Mouse (Mus musculus) liver, embryonic 14.5 days (tissue): ENCODE data around the gene Klhl22. TPM values are rescaled to one million over a fixed set of nuclear protein-coding genes. Genes with fewer than 3 reads are reported as not detected.

ENCODE experiments used
- ATAC-seq: fragments of 200-750 bp; cut with Nextera tagmentation; 2 replicates; pipeline ENCODE4 v1.8.0; 2017; ENCODE audit warnings: moderate number of reproducible peaks, mild to moderate bottlenecking, moderate library complexity; ENCODE audit not compliant: insufficient read depth
- DNase-seq, 3 experiments: peaks; one replicate each; pipeline ENCODE4 v3.0.0-alpha.2; 2012 to 2013; ENCODE audit warnings: low read depth in 3 of 3, low spot score in 3 of 3
- H3K27ac ChIP-seq: fragments of 300-500 bp; sonication (generic); 2 replicates; pipeline ENCODE4 v1.5.1; 2014; ENCODE audit warnings: moderate library complexity, mild to moderate bottlenecking, control low read depth, inconsistent platforms
- H3K27me3 ChIP-seq: fragments of 300-500 bp; sonication (generic); 2 replicates; pipeline ENCODE4 v1.6.1; 2014; ENCODE audit warnings: mild to moderate bottlenecking, low read length, moderate library complexity; ENCODE audit not compliant: control insufficient read depth, insufficient read depth
- H3K36me3 ChIP-seq: fragments of 300-500 bp; sonication (generic); replicated peaks from 2 replicates; pipeline ENCODE4 v1.6.1; 2014; ENCODE audit warnings: low read depth; ENCODE audit not compliant: control insufficient read depth, insufficient read depth
- H3K4me1 ChIP-seq, 2 experiments: fragments of 200-500 bp in 1 of 2; fragments of 300-500 bp in 1 of 2; sonication (generic) in 1 of 2; replicated peaks; 2 replicates each; pipeline ENCODE4 v1.6.1; 2012 to 2014; ENCODE audit warnings: antibody characterized with exemption in 1 of 2, inconsistent platforms in 1 of 2, low read length in 1 of 2; ENCODE audit not compliant: control insufficient read depth in 2 of 2, insufficient read depth in 2 of 2
- H3K4me2 ChIP-seq: fragments of 300-500 bp; sonication (generic); 2 replicates; pipeline ENCODE4 v1.6.1; 2014; ENCODE audit warnings: low read depth, mild to moderate bottlenecking, control low read depth, moderate library complexity
- H3K4me3 ChIP-seq, 2 experiments: fragments of 200-500 bp in 1 of 2; fragments of 300-500 bp in 1 of 2; sonication (generic) in 1 of 2; 2 replicates each; pipeline ENCODE4 v1.5.1; 2012 to 2014; ENCODE audit warnings: low read depth in 2 of 2, low read length in 2 of 2, mild to moderate bottlenecking in 2 of 2, control low read depth in 1 of 2, inconsistent platforms in 1 of 2, moderate library complexity in 1 of 2; ENCODE audit not compliant: insufficient read depth in 1 of 2
- H3K9ac ChIP-seq: fragments of 300-500 bp; sonication (generic); replicated peaks from 2 replicates; pipeline ENCODE4 v1.6.1; 2014; ENCODE audit warnings: mild to moderate bottlenecking, control low read depth, moderate library complexity
- H3K9me3 ChIP-seq: fragments of 300-500 bp; sonication (generic); 2 replicates; pipeline ENCODE4 v1.6.1; 2016; ENCODE audit warnings: low read length, mixed read lengths; ENCODE audit not compliant: control insufficient read depth
- CTCF ChIP-seq: IDR thresholded peaks from 2 replicates; pipeline ENCODE4 v1.5.1; 2016; ENCODE audit warnings: antibody characterized with exemption, low read depth, control low read depth
- EP300 ChIP-seq: IDR thresholded peaks from 2 replicates; pipeline ENCODE4 v1.6.1; 2016; ENCODE audit warnings: antibody characterized with exemption, low read depth
- WGBS: fragments of 180-500 bp; shearing (Covaris S2); extraction: QIAGEN DNeasy Blood & Tissue Kit; methylation state at CpG from one replicate; pipeline ENCODE4 v1.1.7; 2014; ENCODE audit not compliant: insufficient replicate concordance; 5-methylcytosine and 5-hydroxymethylcytosine counted together
- polyA plus RNA-seq, 2 experiments: library from polyadenylated mRNA; depleted of rRNA in 1 of 2; stranded (reverse) in 1 of 2; unstranded in 1 of 2; fragments of >200 nt; fragmentation: Nextera tagmentation in 1 of 2; extraction: Ambion mirVana in 1 of 2; gene quantifications; 2 replicates each; pipeline versions ENCODE4 v1.2.1 to v1.2.3; 2012 to 2014

Gene Klhl22
- polyA plus RNA-seq, 2 experiments = 11.6 to 14.0 TPM

GRCm38 (mm10) chr16:17842437-17842836 lies 83.0 kb downstream of the Klhl22 start:
- WGBS = 81% methylated on average over 7 of the region's 7 CpGs
- no peak overlapping the region for H3K4me3 ChIP-seq
- peaks cover 25% of the 10 kb centered on the region for H3K36me3 ChIP-seq
- no peak overlapping the region for H3K27ac ChIP-seq
- no peaks in the 10 kb centered on the region for H3K4me1 ChIP-seq
- H3K27me3 ChIP-seq = no peaks in the 10 kb centered on the region
- no peak for ATAC-seq
- no peaks in the 10 kb centered on the region for H3K9me3 ChIP-seq
- TF ChIP-seq EP300 (no peak), CTCF (no peak)
- DNase-seq = no peak
- no peak overlapping the region for H3K4me2 ChIP-seq
- no peak overlapping the region for H3K9ac ChIP-seq

Other genes starting within 250 kb of the Klhl22 start
- gene Thap7, start 228.5 kb upstream of the Klhl22 start, polyA plus RNA-seq (2012; rRNA removed) = 20.4 and 21.8 TPM in 2 replicates
- gene Thap7, start 228.5 kb upstream of the Klhl22 start, polyA plus RNA-seq (2014; fragmentation: Nextera tagmentation; extraction: Ambion mirVana) = 19.7 and 24.5 TPM in 2 replicates
- 0.02 TPM in 1 of 2 replicates, not detected in the other for gene Lrrc74b, start 198.4 kb upstream of the Klhl22 start, polyA plus RNA-seq (2012; rRNA removed)
- 0.06 TPM in 1 of 2 replicates, not detected in the other for gene Lrrc74b, start 198.4 kb upstream of the Klhl22 start, polyA plus RNA-seq (2014; fragmentation: Nextera tagmentation; extraction: Ambion mirVana)
- gene P2rx6, start 197.7 kb upstream of the Klhl22 start, polyA plus RNA-seq (2012; rRNA removed) = 0.05 and 0.06 TPM in 2 replicates
- gene P2rx6, start 197.7 kb upstream of the Klhl22 start, polyA plus RNA-seq (2014; fragmentation: Nextera tagmentation; extraction: Ambion mirVana) = 0.13 TPM in 1 of 2 replicates, not detected in the other
- gene Slc7a4, start 176.4 kb upstream of the Klhl22 start, polyA plus RNA-seq (2012; rRNA removed) = 1.1 and 2.0 TPM in 2 replicates
- 1.3 and 1.8 TPM in 2 replicates for gene Slc7a4, start 176.4 kb upstream of the Klhl22 start, polyA plus RNA-seq (2014; fragmentation: Nextera tagmentation; extraction: Ambion mirVana)
- 28.8 and 33.7 TPM in 2 replicates for gene Smpd4, start 140.3 kb upstream of the Klhl22 start, polyA plus RNA-seq (2012; rRNA removed)
- gene Smpd4, start 140.3 kb upstream of the Klhl22 start, polyA plus RNA-seq (2014; fragmentation: Nextera tagmentation; extraction: Ambion mirVana) = 18.8 and 21.7 TPM in 2 replicates
- 1.6 and 2.5 TPM in 2 replicates for gene Ccdc74a, start 113.1 kb upstream of the Klhl22 start, polyA plus RNA-seq (2012; rRNA removed)
- 2.6 and 3.4 TPM in 2 replicates for gene Ccdc74a, start 113.1 kb upstream of the Klhl22 start, polyA plus RNA-seq (2014; fragmentation: Nextera tagmentation; extraction: Ambion mirVana)
- gene Med15, start 26.7 kb upstream of the Klhl22 start, polyA plus RNA-seq (2012; rRNA removed) = 18.0 and 20.6 TPM in 2 replicates
- 11.4 and 14.8 TPM in 2 replicates for gene Med15, start 26.7 kb upstream of the Klhl22 start, polyA plus RNA-seq (2014; fragmentation: Nextera tagmentation; extraction: Ambion mirVana)
- 3.4 and 4.3 TPM in 2 replicates for gene Scarf2, start 37.7 kb downstream of the Klhl22 start, polyA plus RNA-seq (2012; rRNA removed)
- gene Scarf2, start 37.7 kb downstream of the Klhl22 start, polyA plus RNA-seq (2014; fragmentation: Nextera tagmentation; extraction: Ambion mirVana) = 0.51 and 1.0 TPM in 2 replicates
- gene B830017H08Rik, start 73.5 kb downstream of the Klhl22 start, polyA plus RNA-seq (2012; rRNA removed) = not detected in 2 replicates
- not detected in 2 replicates for gene B830017H08Rik, start 73.5 kb downstream of the Klhl22 start, polyA plus RNA-seq (2014; fragmentation: Nextera tagmentation; extraction: Ambion mirVana)
- gene Car15, start 78.7 kb downstream of the Klhl22 start, polyA plus RNA-seq (2012; rRNA removed) = 1.3 and 1.6 TPM in 2 replicates
- gene Car15, start 78.7 kb downstream of the Klhl22 start, polyA plus RNA-seq (2014; fragmentation: Nextera tagmentation; extraction: Ambion mirVana) = not detected in 2 replicates
- gene Gm20518, start 132.1 kb downstream of the Klhl22 start, polyA plus RNA-seq (2012; rRNA removed) = 0.25 and 0.34 TPM in 2 replicates
- gene Gm20518, start 132.1 kb downstream of the Klhl22 start, polyA plus RNA-seq (2014; fragmentation: Nextera tagmentation; extraction: Ambion mirVana) = not detected in 2 replicates
- not detected in 2 replicates for gene Tssk1, start 134.6 kb downstream of the Klhl22 start, polyA plus RNA-seq (2012; rRNA removed)
- not detected in 2 replicates for gene Tssk1, start 134.6 kb downstream of the Klhl22 start, polyA plus RNA-seq (2014; fragmentation: Nextera tagmentation; extraction: Ambion mirVana)
- 14.2 and 16.3 TPM in 2 replicates for gene Dgcr2, start 138.9 kb downstream of the Klhl22 start, polyA plus RNA-seq (2012; rRNA removed)
- 13.2 and 15.5 TPM in 2 replicates for gene Dgcr2, start 138.9 kb downstream of the Klhl22 start, polyA plus RNA-seq (2014; fragmentation: Nextera tagmentation; extraction: Ambion mirVana)
- gene Tssk2, start 139.0 kb downstream of the Klhl22 start, polyA plus RNA-seq (2012; rRNA removed) = not detected in 2 replicates
- not detected in 2 replicates for gene Tssk2, start 139.0 kb downstream of the Klhl22 start, polyA plus RNA-seq (2014; fragmentation: Nextera tagmentation; extraction: Ambion mirVana)
- 6.3 and 7.5 TPM in 2 replicates for gene Ess2, start 151.7 kb downstream of the Klhl22 start, polyA plus RNA-seq (2012; rRNA removed)
- 6.8 and 7.6 TPM in 2 replicates for gene Ess2, start 151.7 kb downstream of the Klhl22 start, polyA plus RNA-seq (2014; fragmentation: Nextera tagmentation; extraction: Ambion mirVana)
- gene Gsc2, start 155.4 kb downstream of the Klhl22 start, polyA plus RNA-seq (2012; rRNA removed) = not detected in 2 replicates
- gene Gsc2, start 155.4 kb downstream of the Klhl22 start, polyA plus RNA-seq (2014; fragmentation: Nextera tagmentation; extraction: Ambion mirVana) = not detected in 2 replicates
- 33.4 and 41.7 TPM in 2 replicates for gene Slc25a1, start 168.6 kb downstream of the Klhl22 start, polyA plus RNA-seq (2012; rRNA removed)
- 50.6 and 57.2 TPM in 2 replicates for gene Slc25a1, start 168.6 kb downstream of the Klhl22 start, polyA plus RNA-seq (2014; fragmentation: Nextera tagmentation; extraction: Ambion mirVana)
- gene Vpreb2, start 220.8 kb downstream of the Klhl22 start, polyA plus RNA-seq (2012; rRNA removed) = 0.13 and 0.38 TPM in 2 replicates
- 0.66 and 0.88 TPM in 2 replicates for gene Vpreb2, start 220.8 kb downstream of the Klhl22 start, polyA plus RNA-seq (2014; fragmentation: Nextera tagmentation; extraction: Ambion mirVana)